Mouse (Mus musculus): ENCODE results near the gene Plcb1. TPM values are rescaled to one million over a fixed set of nuclear protein-coding genes. Genes with fewer than 3 reads are reported as not detected.

Plcb1 gene
- polyA plus RNA-seq, 1 experiment = 0.55 TPM

GRCm38 (mm10) chr2:134927072-134927471, 141.2 kb downstream of the Plcb1 start:
- no peak overlapping the region for H3K4me3 ChIP-seq (ENCODE audit: insufficient read depth, poor library complexity, severe bottlenecking)
- H3K27me3 ChIP-seq (ENCODE audit: control insufficient read depth, insufficient read depth, insufficient read length) = no peaks in the 10 kb centered on the region
- TF ChIP-seq USF1 (IDR thresholded peaks at IDR 0.05; ENCODE audit: low read depth) = no peak
- TF ChIP-seq CTCF (IDR thresholded peaks at IDR 0.05; ENCODE audit: control insufficient read depth, insufficient read depth, insufficient read length) = no peak
- no peaks in the 10 kb centered on the region for H3K79me3 ChIP-seq (ENCODE audit: low read depth)
- no peak overlapping the region for H3ac ChIP-seq (ENCODE audit: control insufficient read depth, insufficient read length, low read depth)
- H3K36me3 ChIP-seq (ENCODE audit: control insufficient read depth, insufficient read depth) = no peaks in the 10 kb centered on the region
- no peaks in the 10 kb centered on the region for H3K79me2 ChIP-seq (ENCODE audit: control insufficient read depth, insufficient read depth)

GRCm38 (mm10) chr2:134929452-134929851, 143.6 kb downstream of the Plcb1 start:
- H3K79me3 ChIP-seq (ENCODE audit: low read depth) = no peaks in the 10 kb centered on the region
- TF ChIP-seq MYOD1 (IDR thresholded peaks at IDR 0.05; ENCODE audit: control insufficient read depth, insufficient read length, low read depth) = no peak
- TF ChIP-seq MYOG (IDR thresholded peaks at IDR 0.05; ENCODE audit: control insufficient read depth, extremely low read depth, insufficient read length) = no peak
- TF ChIP-seq MAX (IDR thresholded peaks at IDR 0.05) = no peak
- no peak for TF ChIP-seq CTCF (IDR thresholded peaks at IDR 0.05; ENCODE audit: control insufficient read depth, insufficient read depth, insufficient read length)
- no peak for TF ChIP-seq USF1 (IDR thresholded peaks at IDR 0.05; ENCODE audit: low read depth)
- TF ChIP-seq CEBPB (IDR thresholded peaks at IDR 0.05; ENCODE audit: low read depth) = no peak
- no peak for TF ChIP-seq FOSL1 (IDR thresholded peaks at IDR 0.05; ENCODE audit: insufficient read depth, low read length, poor library complexity, severe bottlenecking)
- H3K36me3 ChIP-seq (ENCODE audit: control insufficient read depth, insufficient read depth) = no peaks in the 10 kb centered on the region
- no peaks in the 10 kb centered on the region for H3K79me2 ChIP-seq (ENCODE audit: control insufficient read depth, insufficient read depth)
- H3ac ChIP-seq (ENCODE audit: control insufficient read depth, insufficient read length, low read depth) = no peak overlapping the region
- no peak overlapping the region for H3K4me3 ChIP-seq (ENCODE audit: insufficient read depth, poor library complexity, severe bottlenecking)
- no peaks in the 10 kb centered on the region for H3K27me3 ChIP-seq (ENCODE audit: control insufficient read depth, insufficient read depth, insufficient read length)

GRCm38 (mm10) chr2:134930961-134931360, 145.1 kb downstream of the Plcb1 start:
- no peak overlapping the region for H3ac ChIP-seq (ENCODE audit: control insufficient read depth, insufficient read length, low read depth)
- no peaks in the 10 kb centered on the region for H3K79me3 ChIP-seq (ENCODE audit: low read depth)
- H3K4me3 ChIP-seq (ENCODE audit: insufficient read depth, poor library complexity, severe bottlenecking) = no peak overlapping the region
- H3K27me3 ChIP-seq (ENCODE audit: control insufficient read depth, insufficient read depth, insufficient read length) = no peaks in the 10 kb centered on the region
- no peaks in the 10 kb centered on the region for H3K36me3 ChIP-seq (ENCODE audit: control insufficient read depth, insufficient read depth)
- TF ChIP-seq CTCF (IDR thresholded peaks at IDR 0.05; ENCODE audit: control insufficient read depth, insufficient read depth, insufficient read length) (no peak), MYOG (IDR thresholded peaks at IDR 0.05; ENCODE audit: control insufficient read depth, extremely low read depth, insufficient read length) (no peak), CEBPB (IDR thresholded peaks at IDR 0.05; ENCODE audit: low read depth) (no peak), MAX (IDR thresholded peaks at IDR 0.05) (no peak), USF1 (IDR thresholded peaks at IDR 0.05; ENCODE audit: low read depth) (no peak), FOSL1 (IDR thresholded peaks at IDR 0.05; ENCODE audit: insufficient read depth, low read length, poor library complexity, severe bottlenecking) (no peak), MYOD1 (IDR thresholded peaks at IDR 0.05; ENCODE audit: control insufficient read depth, insufficient read length, low read depth) (no peak)
- no peaks in the 10 kb centered on the region for H3K79me2 ChIP-seq (ENCODE audit: control insufficient read depth, insufficient read depth)

- Histone ChIP-seq H3K36me3 (ENCODE audit: control insufficient read depth, insufficient read depth) (no peaks in the 10 kb centered on the region), H3K27me3 (ENCODE audit: control insufficient read depth, insufficient read depth, insufficient read length) (no peaks in the 10 kb centered on the region), H3K4me3 (ENCODE audit: insufficient read depth, poor library complexity, severe bottlenecking) (no peak overlapping the region), H3K79me2 (ENCODE audit: control insufficient read depth, insufficient read depth) (no peaks in the 10 kb centered on the region), H3ac (ENCODE audit: control insufficient read depth, insufficient read length, low read depth) (no peak overlapping the region), H3K79me3 (ENCODE audit: low read depth) (no peaks in the 10 kb centered on the region)
- TF ChIP-seq MYOG (IDR thresholded peaks at IDR 0.05; ENCODE audit: control insufficient read depth, extremely low read depth, insufficient read length) = no peak
- TF ChIP-seq FOSL1 (IDR thresholded peaks at IDR 0.05; ENCODE audit: insufficient read depth, low read length, poor library complexity, severe bottlenecking) = no peak
Measured at GRCm38 (mm10) chr2:134931756-134932421, 146.0 kb downstream of the Plcb1 start.

GRCm38 (mm10) chr2:134935469-134935868, 149.6 kb downstream of the Plcb1 start:
- no peak for TF ChIP-seq MYOG (IDR thresholded peaks at IDR 0.05; ENCODE audit: control insufficient read depth, extremely low read depth, insufficient read length)
- TF ChIP-seq FOSL1 (IDR thresholded peaks at IDR 0.05; ENCODE audit: insufficient read depth, low read length, poor library complexity, severe bottlenecking) = no peak
- no peak for TF ChIP-seq USF1 (IDR thresholded peaks at IDR 0.05; ENCODE audit: low read depth)
- no peak for TF ChIP-seq CEBPB (IDR thresholded peaks at IDR 0.05; ENCODE audit: low read depth)
- no peak for TF ChIP-seq CTCF (IDR thresholded peaks at IDR 0.05; ENCODE audit: control insufficient read depth, insufficient read depth, insufficient read length)
- no peak for TF ChIP-seq MYOD1 (IDR thresholded peaks at IDR 0.05; ENCODE audit: control insufficient read depth, insufficient read length, low read depth)
- TF ChIP-seq MAX (IDR thresholded peaks at IDR 0.05) = no peak
- H3K27me3 ChIP-seq (ENCODE audit: control insufficient read depth, insufficient read depth, insufficient read length) = no peaks in the 10 kb centered on the region
- H3ac ChIP-seq (ENCODE audit: control insufficient read depth, insufficient read length, low read depth) = no peak overlapping the region
- no peaks in the 10 kb centered on the region for H3K79me3 ChIP-seq (ENCODE audit: low read depth)
- no peak overlapping the region for H3K4me3 ChIP-seq (ENCODE audit: insufficient read depth, poor library complexity, severe bottlenecking)
- H3K79me2 ChIP-seq (ENCODE audit: control insufficient read depth, insufficient read depth) = no peaks in the 10 kb centered on the region
- no peaks in the 10 kb centered on the region for H3K36me3 ChIP-seq (ENCODE audit: control insufficient read depth, insufficient read depth)

GRCm38 (mm10) chr2:134935970-134936649, 150.2 kb downstream of the Plcb1 start:
- H3K27me3 ChIP-seq (ENCODE audit: control insufficient read depth, insufficient read depth, insufficient read length) = no peaks in the 10 kb centered on the region
- TF ChIP-seq FOSL1 (IDR thresholded peaks at IDR 0.05; ENCODE audit: insufficient read depth, low read length, poor library complexity, severe bottlenecking) (no peak), CEBPB (IDR thresholded peaks at IDR 0.05; ENCODE audit: low read depth) (peak; percentile 19), MYOD1 (IDR thresholded peaks at IDR 0.05; ENCODE audit: control insufficient read depth, insufficient read length, low read depth) (no peak), USF1 (IDR thresholded peaks at IDR 0.05; ENCODE audit: low read depth) (no peak), CTCF (IDR thresholded peaks at IDR 0.05; ENCODE audit: control insufficient read depth, insufficient read depth, insufficient read length) (no peak), MAX (IDR thresholded peaks at IDR 0.05) (no peak), MYOG (IDR thresholded peaks at IDR 0.05; ENCODE audit: control insufficient read depth, extremely low read depth, insufficient read length) (no peak)
- H3K79me2 ChIP-seq (ENCODE audit: control insufficient read depth, insufficient read depth) = no peaks in the 10 kb centered on the region
- no peaks in the 10 kb centered on the region for H3K79me3 ChIP-seq (ENCODE audit: low read depth)
- no peak overlapping the region for H3K4me3 ChIP-seq (ENCODE audit: insufficient read depth, poor library complexity, severe bottlenecking)
- H3K36me3 ChIP-seq (ENCODE audit: control insufficient read depth, insufficient read depth) = no peaks in the 10 kb centered on the region
- H3ac ChIP-seq (ENCODE audit: control insufficient read depth, insufficient read length, low read depth) = no peak overlapping the region
